Mouse (Mus musculus) lung, adult 2 months (tissue): ENCODE results near the gene S100a11.

Source experiments
- CTCF ChIP-seq: fragments of 200-500 bp; IDR thresholded peaks from 2 replicates; pipeline ENCODE4 v1.5.1; 2011; ENCODE audit warnings: mild to moderate bottlenecking, low read length, control low read depth; ENCODE audit not compliant: insufficient read depth
- POLR2A ChIP-seq: fragments of 200-500 bp; IDR thresholded peaks from 2 replicates; pipeline ENCODE4 v1.6.1; 2011; ENCODE audit warnings: low read depth, mild to moderate bottlenecking, control low read depth, low read length, borderline replicate concordance; ENCODE audit errors: extremely low read depth

DNA sequence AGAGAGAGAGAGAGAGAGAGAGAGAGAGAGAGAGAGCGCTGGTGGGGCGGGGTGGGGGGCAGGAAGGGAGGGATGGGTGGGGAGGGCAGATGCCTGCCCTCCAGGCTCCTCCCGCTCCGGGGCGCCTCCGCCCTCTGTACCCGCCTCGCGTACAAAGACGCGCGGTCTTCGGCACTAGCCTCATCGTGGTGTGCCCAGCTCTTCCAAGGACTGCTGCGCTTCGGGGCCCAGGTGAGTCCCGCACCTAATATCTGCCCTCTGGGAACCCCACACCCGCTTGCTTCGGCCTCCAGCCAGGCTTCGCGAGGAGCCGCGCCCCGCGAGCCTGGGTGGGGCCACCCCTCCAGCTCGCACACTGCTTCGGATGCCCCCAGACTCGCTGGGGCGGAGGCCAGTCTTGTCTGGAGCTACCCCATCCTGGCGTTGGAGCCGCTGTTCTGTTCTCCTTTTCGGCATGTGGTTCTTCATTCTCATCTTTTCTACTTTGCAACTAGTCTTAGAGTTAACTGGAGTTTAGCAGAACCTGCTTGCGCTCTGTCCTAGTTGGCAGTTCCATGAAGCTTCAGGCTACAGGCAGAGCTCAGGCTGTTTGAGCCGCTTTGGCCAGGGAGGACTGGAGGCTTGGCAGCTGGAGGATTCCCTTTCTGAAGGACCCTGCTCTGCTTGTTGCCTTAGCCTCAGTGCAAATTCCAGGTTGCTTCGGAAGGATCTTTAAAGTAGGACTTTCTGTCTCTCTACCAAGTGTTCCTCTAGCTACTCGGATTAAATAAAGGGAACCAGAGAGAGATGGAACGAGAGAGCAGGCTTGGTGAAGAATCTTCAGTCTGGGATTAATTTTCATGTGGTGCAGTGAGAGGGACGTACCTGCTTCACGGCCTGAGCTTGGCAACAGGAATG lies 34.9 kb downstream of the S100a11 start, which contains the start of gene S100a10:
- TF ChIP-seq CTCF = no peak
- peak; percentile 94; the same call in 1 of the 2 replicates for TF ChIP-seq POLR2A
